Mouse (Mus musculus) thymus, postnatal 0 days (tissue): ENCODE data around the gene Hoxd8. TPM values are rescaled to one million over a fixed set of nuclear protein-coding genes. Genes with fewer than 3 reads are reported as not detected.
A peak's percentile ranks its signal among the peaks of the same experiment; 100 is the strongest.

ENCODE experiments used
- DNase-seq: peaks from one replicate; pipeline ENCODE4 v3.0.0-alpha.2; 2015; ENCODE audit warnings: low spot score
- polyA plus RNA-seq: library from polyadenylated mRNA; unstranded; fragments of >200 nt; fragmentation: Nextera tagmentation; extraction: Ambion mirVana; gene quantifications from 2 replicates; pipeline ENCODE4 v1.2.1, GENCODE M21; 2015

The Hoxd8 gene
- polyA plus RNA-seq, 1 experiment from 2014 or later: 0.73 TPM

DNA sequence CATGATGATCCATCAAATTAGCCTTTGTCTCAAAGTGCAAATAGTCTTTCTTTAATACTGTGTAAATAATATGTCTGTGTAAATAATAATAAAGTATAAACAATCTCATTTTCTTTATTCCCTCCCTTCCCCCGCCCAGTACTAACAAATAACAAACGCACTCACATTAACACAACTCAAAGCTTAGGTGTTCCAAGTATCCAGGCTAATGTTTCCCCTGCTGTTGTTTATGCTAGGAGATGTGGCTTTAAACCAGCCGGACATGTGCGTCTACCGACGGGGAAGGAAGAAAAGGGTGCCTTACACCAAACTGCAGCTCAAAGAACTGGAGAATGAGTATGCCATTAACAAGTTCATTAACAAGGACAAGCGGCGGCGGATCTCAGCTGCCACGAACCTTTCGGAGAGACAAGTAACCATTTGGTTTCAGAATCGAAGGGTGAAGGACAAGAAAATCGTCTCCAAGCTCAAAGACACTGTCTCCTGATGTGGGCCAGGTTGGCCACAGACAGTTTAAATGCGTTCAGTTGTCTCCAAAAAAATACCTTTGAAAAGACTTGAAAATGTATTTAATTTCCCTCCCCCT is 34.7 kb upstream of the Hoxd8 start:
- no peak for DNase-seq

GRCm38 (mm10) chr2:74670632-74671188 is 33.7 kb upstream of the Hoxd8 start:
- no peak for DNase-seq

DNA sequence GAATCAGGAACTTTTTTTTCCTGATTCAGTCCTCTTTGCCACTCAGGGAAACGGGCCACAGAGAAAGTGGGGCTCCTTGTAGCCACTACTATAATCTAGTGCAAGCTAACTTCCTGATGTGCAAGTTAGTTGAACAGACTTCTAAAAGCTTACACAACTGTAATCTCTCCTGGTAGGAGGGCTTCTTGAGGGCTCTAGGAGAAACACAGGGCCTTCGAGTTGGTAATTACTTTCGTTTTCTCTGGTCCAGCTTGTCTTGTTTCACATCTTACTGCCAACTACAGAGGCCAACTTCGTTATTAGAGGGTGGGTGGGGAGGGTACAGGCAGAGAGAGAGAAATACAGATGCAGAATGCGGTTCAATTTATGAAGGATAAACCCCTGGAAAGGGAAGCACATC is 32.6 kb upstream of the Hoxd8 start:
- no peak for DNase-seq

GRCm38 (mm10) chr2:74672481-74673362 is 31.7 kb upstream of the Hoxd8 start:
- peak; percentile 49 for DNase-seq

DNA sequence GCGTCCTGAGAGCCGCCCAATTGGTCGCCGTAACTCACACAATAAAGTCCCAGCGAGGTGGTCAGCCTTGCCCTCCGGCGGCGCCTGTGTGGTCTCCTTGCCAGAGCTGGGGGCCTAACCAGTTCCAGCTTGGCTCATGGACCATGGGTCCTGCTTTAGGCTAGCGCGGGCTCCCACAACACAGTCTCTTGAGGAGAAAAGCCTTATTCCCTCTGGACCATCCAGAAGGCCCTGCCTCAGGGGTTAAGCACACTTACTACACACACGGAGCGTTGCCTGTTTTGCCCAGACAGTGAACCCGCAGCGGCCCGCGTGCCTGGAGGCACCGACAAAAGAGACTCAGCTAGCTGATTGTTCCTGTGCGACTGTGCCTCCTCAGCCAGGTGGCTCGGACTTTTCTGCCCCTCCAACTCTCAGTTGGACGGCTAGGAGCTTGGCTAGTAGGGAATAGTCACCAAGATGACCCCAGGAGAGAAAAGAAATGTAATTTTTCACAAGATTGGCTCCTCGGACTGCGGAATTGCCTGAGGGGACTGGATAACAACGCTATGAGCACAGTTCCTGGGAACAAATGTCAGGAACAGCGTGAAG is 30.5 kb upstream of the Hoxd8 start:
- no peak for DNase-seq

- DNase-seq: no peak
Measured at GRCm38 (mm10) chr2:74674881-74675665, 29.3 kb upstream of the Hoxd8 start, which contains the start of gene Hoxd12. TSS of gene Hoxd12 (plus strand) at chr2:74675013.

DNA sequence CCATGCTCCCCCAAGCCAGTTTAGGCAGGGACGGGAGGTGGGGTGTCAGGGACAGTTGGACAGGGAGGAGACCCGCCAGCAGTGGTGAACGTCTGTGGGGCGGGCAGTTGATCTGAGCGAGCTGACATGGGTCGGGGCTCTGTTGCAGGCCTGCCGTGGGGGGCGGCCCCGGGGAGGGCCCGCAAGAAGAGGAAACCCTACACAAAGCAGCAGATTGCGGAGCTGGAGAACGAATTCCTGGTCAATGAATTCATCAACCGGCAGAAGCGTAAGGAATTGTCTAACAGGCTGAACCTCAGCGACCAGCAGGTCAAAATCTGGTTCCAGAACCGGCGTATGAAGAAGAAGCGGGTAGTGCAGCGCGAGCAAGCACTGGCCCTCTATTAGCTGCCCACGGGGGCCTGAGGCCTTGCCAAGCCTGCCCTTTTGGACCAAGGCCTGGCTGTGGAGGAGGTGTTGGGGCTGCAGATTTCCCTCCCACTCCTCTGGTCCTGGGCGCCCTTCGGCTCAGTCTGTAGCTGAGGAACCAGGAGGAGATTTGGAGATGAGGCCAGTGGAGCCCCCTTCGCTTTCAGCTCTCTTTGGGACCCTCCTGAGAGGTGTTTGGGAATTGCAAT is 28.6 kb upstream of the Hoxd8 start:
- DNase-seq: no peak

- DNase-seq: no peak
Measured at GRCm38 (mm10) chr2:74676376-74677052, 27.9 kb upstream of the Hoxd8 start.

- no peak for DNase-seq
Measured at GRCm38 (mm10) chr2:74677106-74677505, 27.3 kb upstream of the Hoxd8 start.

- DNase-seq: no peak
Measured at GRCm38 (mm10) chr2:74678891-74679595, 25.4 kb upstream of the Hoxd8 start, which contains the start of gene Hoxd11. TSS of gene Hoxd11 (plus strand) at chr2:74679557.

GRCm38 (mm10) chr2:74679596-74679971 is 24.8 kb upstream of the Hoxd8 start:
- no peak for DNase-seq

- no peak for DNase-seq
Measured at GRCm38 (mm10) chr2:74679980-74680379, 24.4 kb upstream of the Hoxd8 start.

DNA sequence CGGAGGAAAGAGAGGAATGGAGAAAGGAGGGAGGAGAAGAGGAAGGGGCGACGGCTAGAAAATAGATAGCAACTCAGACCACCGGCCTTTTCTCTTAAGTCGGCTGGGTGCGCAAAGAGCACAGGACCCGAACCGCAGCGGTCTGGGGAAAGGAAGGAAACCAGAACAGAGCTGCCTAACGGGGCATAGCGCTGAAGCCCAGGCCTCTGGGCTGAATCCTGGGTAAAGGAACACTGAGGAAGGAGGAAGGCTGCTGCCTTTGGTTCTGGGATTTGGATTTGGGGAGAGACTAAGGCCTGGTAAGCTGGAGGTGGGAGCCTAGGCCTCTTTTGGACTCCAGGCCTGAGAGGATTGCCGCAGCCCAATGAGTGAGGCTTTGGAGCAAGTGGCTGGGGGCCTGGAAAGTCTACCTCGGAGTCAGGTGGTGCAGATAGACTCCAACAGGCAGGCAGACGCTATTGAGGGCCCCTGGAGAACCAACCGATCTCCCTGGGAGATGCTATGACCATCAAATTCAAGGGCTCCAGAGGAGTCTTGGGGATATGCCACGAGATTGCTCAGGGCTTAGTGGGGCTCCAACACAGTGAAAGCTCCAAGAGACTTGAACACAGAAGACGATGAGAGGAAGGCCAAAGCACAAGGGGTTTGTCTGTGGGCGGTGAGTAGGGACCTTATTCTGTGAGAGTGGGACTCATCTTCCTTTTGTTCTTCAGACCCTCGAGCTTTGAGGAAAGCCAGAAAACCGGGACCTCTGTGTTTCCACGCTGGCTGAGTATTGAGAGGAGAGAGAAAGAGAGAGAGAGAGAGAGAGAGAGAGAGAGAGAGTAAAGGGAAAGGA is 23.6 kb upstream of the Hoxd8 start:
- DNase-seq: no peak

GRCm38 (mm10) chr2:74681594-74682531 is 22.6 kb upstream of the Hoxd8 start:
- no peak for DNase-seq

GRCm38 (mm10) chr2:74682796-74683195 is 21.6 kb upstream of the Hoxd8 start:
- no peak for DNase-seq

DNA sequence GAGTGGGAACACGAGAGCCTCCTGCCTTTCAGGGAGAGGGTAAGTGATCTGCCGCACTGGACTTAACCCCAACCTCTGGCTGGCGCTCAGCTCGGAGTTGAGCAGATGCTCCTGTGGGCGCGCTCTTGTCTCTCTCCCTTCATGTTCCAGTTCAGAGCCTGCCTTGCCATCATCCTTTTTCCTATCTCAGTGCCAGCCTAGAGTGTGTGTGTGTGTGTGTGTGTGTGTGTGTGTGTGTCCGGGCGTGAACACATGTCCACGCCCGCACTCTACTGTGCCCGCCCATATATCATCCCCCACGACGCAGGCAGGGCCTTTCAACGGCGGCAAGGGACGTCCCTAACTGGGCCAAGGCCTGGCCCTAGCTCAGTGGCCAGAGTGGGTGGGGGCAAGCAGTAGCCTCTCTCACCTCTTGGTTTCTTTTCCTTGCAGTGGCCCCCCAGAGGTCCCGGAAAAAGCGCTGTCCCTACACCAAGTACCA is 20.9 kb upstream of the Hoxd8 start:
- DNase-seq: no peak

DNA sequence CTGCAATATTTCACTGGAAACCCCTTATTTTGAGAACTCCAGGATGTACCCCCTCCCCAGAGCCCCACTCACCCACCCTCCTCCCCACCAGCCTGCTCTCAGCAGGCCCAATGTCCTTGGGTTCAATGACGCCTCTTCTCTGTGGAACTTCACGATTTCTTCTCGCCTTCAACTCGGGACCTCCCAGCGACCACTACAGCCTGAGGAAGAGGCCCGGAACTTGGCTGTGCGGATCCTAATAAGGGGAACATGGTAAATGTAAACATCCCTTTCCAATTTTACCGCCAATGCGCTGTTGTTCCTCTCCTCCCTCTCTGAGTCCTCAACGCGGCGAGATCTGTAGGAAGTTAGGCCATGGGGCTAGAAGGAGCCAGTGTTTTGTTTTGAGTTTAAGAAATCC is 20.3 kb upstream of the Hoxd8 start:
- no peak for DNase-seq
